Mouse (Mus musculus) neural tube, embryonic 11.5 days (tissue): Measurements from ENCODE around the gene Olfr145. TPM values are rescaled to one million over a fixed set of nuclear protein-coding genes. Genes with fewer than 3 reads are reported as not detected.

Experiments
- ATAC-seq: fragments of 200-750 bp; cut with Nextera tagmentation; 2 replicates; pipeline ENCODE4 v1.8.0; 2017; ENCODE audit warnings: moderate number of reproducible peaks, mild to moderate bottlenecking, moderate TSS enrichment, moderate library complexity; ENCODE audit not compliant: insufficient read depth, low FRiP score, low TSS enrichment
- DNase-seq: peaks from one replicate; pipeline ENCODE4 v3.0.0-alpha.2; 2015; ENCODE audit warnings: low spot score
- H3K27ac ChIP-seq: fragments of 300-500 bp; sonication (generic); 2 replicates; pipeline ENCODE4 v1.5.1; 2014; ENCODE audit warnings: low read depth, mild to moderate bottlenecking, low read length
- H3K27me3 ChIP-seq: fragments of 300-500 bp; sonication (generic); 2 replicates; pipeline ENCODE4 v1.6.1; 2014; ENCODE audit warnings: mild to moderate bottlenecking, low read length, mixed read lengths; ENCODE audit not compliant: control insufficient read depth, insufficient read depth
- H3K36me3 ChIP-seq: fragments of 300-500 bp; sonication (generic); 2 replicates; pipeline ENCODE4 v1.6.1; 2014; ENCODE audit warnings: mild to moderate bottlenecking, low read length, moderate library complexity, mixed read lengths; ENCODE audit not compliant: control insufficient read depth, insufficient read depth
- H3K4me1 ChIP-seq: fragments of 300-500 bp; sonication (generic); 2 replicates; pipeline ENCODE4 v1.6.1; 2014; ENCODE audit warnings: low read length, mixed read lengths; ENCODE audit not compliant: control insufficient read depth, insufficient read depth
- H3K4me2 ChIP-seq: fragments of 300-500 bp; sonication (generic); 2 replicates; pipeline ENCODE4 v1.6.1; 2014; ENCODE audit warnings: low read depth, mild to moderate bottlenecking, moderate library complexity
- H3K4me3 ChIP-seq: fragments of 300-500 bp; sonication (generic); 2 replicates; pipeline ENCODE4 v1.5.1; 2014; ENCODE audit warnings: low read depth, low read length
- H3K9ac ChIP-seq: fragments of 300-500 bp; sonication (generic); 2 replicates; pipeline ENCODE4 v1.6.1; 2014; ENCODE audit warnings: mild to moderate bottlenecking, low read length
- H3K9me3 ChIP-seq: fragments of 300-500 bp; sonication (generic); 2 replicates; pipeline ENCODE4 v1.6.1; 2016; ENCODE audit warnings: low read length; ENCODE audit not compliant: control insufficient read depth
- WGBS: fragments of 180-500 bp; shearing (Covaris S2); extraction: QIAGEN DNeasy Blood & Tissue Kit; methylation state at CpG from one replicate; pipeline ENCODE4 v1.1.7; 2014; 5-methylcytosine and 5-hydroxymethylcytosine counted together
- polyA plus RNA-seq: library from polyadenylated mRNA; unstranded; fragments of >200 nt; fragmentation: Nextera tagmentation; extraction: Ambion mirVana; gene quantifications from 2 replicates; pipeline ENCODE4 v1.2.1, GENCODE M21; 2014

The Olfr145 gene
- not detected in 2 replicates for polyA plus RNA-seq

DNA sequence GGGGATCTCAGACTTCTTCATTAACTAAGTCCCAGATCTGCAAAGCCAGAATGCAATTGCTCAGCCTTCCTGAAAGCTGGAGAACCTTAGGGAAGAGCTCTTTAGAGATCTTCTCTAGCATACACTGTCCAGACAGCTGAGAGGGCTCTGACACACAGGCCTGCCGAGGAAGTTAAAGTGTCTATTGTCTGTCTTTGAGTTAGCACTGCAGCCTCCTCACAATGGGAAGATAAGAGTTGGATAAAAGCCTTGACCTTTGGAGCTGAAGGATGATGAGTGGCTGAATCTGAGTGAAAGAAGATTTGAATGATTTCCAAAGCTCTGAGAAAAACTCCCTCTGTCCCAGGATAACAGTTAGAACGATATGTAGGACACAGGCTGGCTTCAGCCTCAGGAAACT lies at the start of gene Olfr145:
TSS of gene Olfr145 (plus strand) at position 64 of the 400 bp plus-strand sequence.
- no peaks in the 10 kb centered on the region for H3K4me1 ChIP-seq
- ATAC-seq, result no peak
- no peak for DNase-seq
- H3K27me3 ChIP-seq, result no peaks in the 10 kb centered on the region
- H3K4me3 ChIP-seq, result no peak within 1 kb of the TSS
- H3K4me2 ChIP-seq, result no peak within 1 kb of the TSS
- H3K9ac ChIP-seq, result no peak within 1 kb of the TSS
- no peaks in the 10 kb centered on the region for H3K36me3 ChIP-seq
- no peaks in the 10 kb centered on the region for H3K9me3 ChIP-seq
- WGBS, result 60% methylated on average over 2 of the region's 2 CpGs
- no peak within 1 kb of the TSS for H3K27ac ChIP-seq

- 87% methylated on average over 2 of the region's 2 CpGs for WGBS
- no peak for DNase-seq
- Histone ChIP-seq H3K4me2 (no peak overlapping the region), H3K9me3 (no peaks in the 10 kb centered on the region), H3K9ac (no peak overlapping the region), H3K27ac (no peak overlapping the region), H3K4me3 (no peak overlapping the region), H3K27me3 (no peaks in the 10 kb centered on the region), H3K4me1 (no peaks in the 10 kb centered on the region), H3K36me3 (no peaks in the 10 kb centered on the region)
- no peak for ATAC-seq
These were observed 47.3 kb upstream of the Olfr145 start for GRCm38 (mm10) chr9:37849267-37849666.

DNA sequence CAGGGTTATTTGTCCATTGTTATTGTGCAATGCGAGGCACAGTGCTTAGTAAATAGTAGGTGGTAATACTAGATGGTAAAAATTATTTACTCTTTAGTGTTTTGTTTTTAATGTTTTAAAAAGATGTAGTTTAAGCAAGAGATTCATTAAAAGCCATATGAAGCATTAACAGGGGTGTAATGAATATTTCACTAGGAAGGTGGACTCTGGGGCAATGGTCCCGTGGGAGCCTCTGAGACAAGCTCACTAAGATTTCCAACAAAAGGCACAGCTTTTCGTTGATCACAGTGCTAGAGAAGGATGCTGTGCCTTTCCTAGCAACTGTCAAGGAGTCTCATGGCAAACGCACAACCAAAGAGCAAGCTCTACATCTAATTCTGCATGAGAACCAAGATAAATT lies 42.6 kb upstream of the Olfr145 start, which contains the start of gene Olfr877:
TSS of gene Olfr877 (plus strand) at position 301 of the 400 bp plus-strand sequence.
- Histone ChIP-seq H3K4me1 (no peaks in the 10 kb centered on the region), H3K27ac (no peak within 1 kb of the TSS), H3K27me3 (no peaks in the 10 kb centered on the region), H3K9me3 (no peaks in the 10 kb centered on the region), H3K4me3 (no peak within 1 kb of the TSS), H3K36me3 (no peaks in the 10 kb centered on the region), H3K9ac (no peak within 1 kb of the TSS), H3K4me2 (no peak within 1 kb of the TSS)
- ATAC-seq (no peak), DNase-seq (no peak)
- 87% methylated on average over 4 of the region's 4 CpGs for WGBS

DNA sequence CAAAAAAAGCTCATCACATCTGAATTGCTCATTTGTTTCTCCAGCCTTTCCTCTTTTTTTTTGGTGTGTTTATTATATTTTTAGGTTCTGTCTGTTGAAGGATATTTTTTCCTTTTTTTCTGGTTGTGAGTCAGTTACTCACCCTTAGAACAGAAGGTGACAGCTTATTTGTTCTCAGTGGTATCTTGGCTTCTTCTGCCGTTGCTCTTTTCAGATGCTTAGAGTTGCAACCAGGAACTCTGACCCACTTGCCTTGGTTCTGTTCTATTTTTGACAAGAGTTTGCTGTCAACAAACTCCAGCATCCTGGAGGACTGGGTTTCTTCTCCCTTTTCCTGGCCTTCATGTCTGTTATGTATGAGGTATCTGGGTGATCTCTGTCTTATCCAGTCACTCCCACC lies 33.2 kb upstream of the Olfr145 start:
- no peak overlapping the region for H3K4me2 ChIP-seq
- no peaks in the 10 kb centered on the region for H3K27me3 ChIP-seq
- H3K9ac ChIP-seq, result no peak overlapping the region
- ATAC-seq (no peak), DNase-seq (no peak)
- H3K4me3 ChIP-seq, result no peak overlapping the region
- no peaks in the 10 kb centered on the region for H3K9me3 ChIP-seq
- no peaks in the 10 kb centered on the region for H3K4me1 ChIP-seq
- WGBS, result 87% methylated on average over 1 of the region's 1 CpGs
- H3K27ac ChIP-seq, result no peak overlapping the region
- H3K36me3 ChIP-seq, result no peaks in the 10 kb centered on the region

DNA sequence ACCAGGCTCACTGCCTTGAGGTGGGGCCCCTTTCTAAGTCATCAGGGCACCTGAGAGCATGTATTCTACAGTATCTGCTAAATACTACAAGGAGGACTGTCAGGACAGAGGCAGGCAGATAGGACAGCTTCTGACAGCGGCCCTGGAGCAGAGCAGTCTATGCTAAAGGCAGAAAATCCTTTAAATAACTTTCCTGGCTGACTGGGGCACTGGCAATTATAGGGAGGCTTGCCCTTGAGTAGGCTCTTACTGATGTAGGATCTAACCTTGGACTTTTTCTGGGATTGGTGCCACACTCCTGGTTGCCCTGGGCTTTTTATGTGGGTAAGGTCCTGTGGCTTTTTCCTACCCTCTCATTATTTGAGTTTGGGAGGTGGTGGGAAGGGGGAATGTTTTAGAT lies 26.3 kb upstream of the Olfr145 start:
- no peak for DNase-seq
- 64% methylated on average over 1 of the region's 1 CpGs for WGBS
- H3K9me3 ChIP-seq, result no peaks in the 10 kb centered on the region
- no peak for ATAC-seq
- H3K36me3 ChIP-seq, result no peaks in the 10 kb centered on the region
- H3K4me1 ChIP-seq, result no peaks in the 10 kb centered on the region
- no peak overlapping the region for H3K4me3 ChIP-seq
- no peak overlapping the region for H3K9ac ChIP-seq
- no peak overlapping the region for H3K27ac ChIP-seq
- no peaks in the 10 kb centered on the region for H3K27me3 ChIP-seq
- no peak overlapping the region for H3K4me2 ChIP-seq

DNA sequence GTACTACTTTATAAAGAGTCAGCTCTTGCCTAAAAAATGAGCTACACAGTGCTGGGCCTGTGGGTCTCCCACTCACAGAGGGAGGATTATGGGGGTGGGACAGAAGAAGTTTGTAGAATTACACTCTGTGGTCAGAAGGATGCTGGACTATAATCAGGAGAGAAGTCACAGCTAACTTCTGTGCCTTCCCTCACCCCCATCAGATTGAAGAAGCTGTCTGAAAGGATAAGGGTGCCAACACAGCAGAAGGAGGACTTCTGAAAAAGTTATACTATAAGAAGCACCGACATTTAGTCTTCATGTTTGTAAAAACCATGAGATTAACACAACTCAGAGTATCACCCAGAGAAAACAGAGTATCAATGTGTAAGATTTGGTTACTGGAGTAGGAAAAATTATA lies 25.4 kb upstream of the Olfr145 start:
- ATAC-seq (no peak), DNase-seq (no peak)
- Histone ChIP-seq H3K27me3 (no peaks in the 10 kb centered on the region), H3K4me3 (no peak overlapping the region), H3K4me1 (no peaks in the 10 kb centered on the region), H3K36me3 (no peaks in the 10 kb centered on the region), H3K9ac (no peak overlapping the region), H3K27ac (no peak overlapping the region), H3K9me3 (no peaks in the 10 kb centered on the region), H3K4me2 (no peak overlapping the region)
- 81% methylated on average over 1 of the region's 1 CpGs for WGBS

GRCm38 (mm10) chr9:37871536-37871935 lies 25.0 kb upstream of the Olfr145 start:
- Histone ChIP-seq H3K27me3 (no peaks in the 10 kb centered on the region), H3K9ac (no peak overlapping the region), H3K4me1 (no peaks in the 10 kb centered on the region), H3K27ac (no peak overlapping the region), H3K36me3 (no peaks in the 10 kb centered on the region), H3K4me3 (no peak overlapping the region), H3K4me2 (no peak overlapping the region), H3K9me3 (no peaks in the 10 kb centered on the region)
- ATAC-seq, result no peak
- DNase-seq, result no peak
- WGBS, result 79% methylated on average over 1 of the region's 1 CpGs

DNA sequence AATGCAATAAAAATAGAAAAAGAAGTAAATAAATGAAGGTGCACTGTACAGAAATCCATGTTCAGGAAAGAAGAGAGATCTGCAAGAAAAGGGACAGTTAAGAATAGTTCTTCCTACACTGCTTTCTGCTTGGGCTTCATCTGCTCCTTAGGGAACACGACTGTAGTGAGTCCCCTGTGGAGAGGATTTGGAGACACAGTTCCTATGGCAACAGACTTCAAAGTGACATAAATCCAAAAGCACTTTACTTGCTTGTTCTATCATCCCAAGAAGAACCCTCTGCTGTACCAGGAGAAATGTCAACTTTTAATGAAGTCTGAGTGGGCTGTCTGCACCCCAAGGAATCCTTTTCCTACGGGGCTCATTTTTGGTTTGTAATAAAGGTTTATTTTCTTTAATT lies 5.6 kb upstream of the Olfr145 start:
- ATAC-seq (no peak), DNase-seq (no peak)
- Histone ChIP-seq H3K4me1 (no peaks in the 10 kb centered on the region), H3K4me3 (no peak overlapping the region), H3K27me3 (no peaks in the 10 kb centered on the region), H3K36me3 (no peaks in the 10 kb centered on the region), H3K9ac (no peak overlapping the region), H3K27ac (no peak overlapping the region), H3K4me2 (no peak overlapping the region), H3K9me3 (no peaks in the 10 kb centered on the region)
- 33% methylated on average over 2 of the region's 2 CpGs for WGBS

DNA sequence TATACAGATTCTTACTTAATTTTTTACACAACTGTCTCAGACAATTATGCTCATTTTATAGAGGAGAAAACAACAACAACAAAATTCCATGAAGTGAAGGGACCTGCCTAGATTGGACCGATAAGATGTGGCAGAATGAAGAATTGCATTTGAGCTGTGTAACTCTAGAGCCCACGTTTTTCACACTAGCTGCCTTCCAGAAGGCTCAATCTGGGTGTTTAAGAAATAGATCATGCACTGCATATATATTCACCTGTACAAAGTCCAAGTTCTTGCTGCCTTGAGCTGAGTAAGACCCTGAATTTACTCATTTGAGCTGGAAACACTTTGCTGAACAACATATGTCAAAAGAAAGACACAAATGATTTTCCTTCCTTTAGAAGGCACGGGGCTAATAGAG lies 9.0 kb downstream of the Olfr145 start:
- 77% methylated on average over 3 of the region's 3 CpGs for WGBS
- no peak overlapping the region for H3K27ac ChIP-seq
- H3K36me3 ChIP-seq, result no peaks in the 10 kb centered on the region
- H3K9ac ChIP-seq, result no peak overlapping the region
- no peaks in the 10 kb centered on the region for H3K9me3 ChIP-seq
- H3K4me3 ChIP-seq, result no peak overlapping the region
- ATAC-seq (no peak), DNase-seq (no peak)
- no peak overlapping the region for H3K4me2 ChIP-seq
- no peaks in the 10 kb centered on the region for H3K4me1 ChIP-seq
- no peaks in the 10 kb centered on the region for H3K27me3 ChIP-seq
